Mouse (Mus musculus): Measurements from ENCODE around the gene Dusp8.

Dusp8 gene

DNA sequence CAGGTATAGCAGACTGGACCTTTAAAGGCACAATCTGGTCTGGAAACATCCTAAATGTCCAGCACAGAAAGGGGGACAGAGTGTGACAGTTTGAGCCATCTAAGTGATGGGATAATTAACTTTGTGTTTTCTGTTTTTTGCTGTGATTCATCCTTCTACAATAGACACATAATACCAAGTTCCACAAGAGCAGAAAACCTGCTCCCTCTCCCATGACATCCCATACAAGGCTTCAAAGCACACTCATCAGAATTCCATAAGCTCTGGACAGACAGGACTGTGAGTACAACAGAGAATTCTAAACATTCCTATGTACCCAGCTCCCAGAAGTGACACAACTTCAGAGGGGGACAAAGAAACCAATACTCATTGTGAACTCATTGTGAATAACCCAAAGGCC, 45.1 kb downstream of the Dusp8 start:
- DNase-seq (ENCODE audit: low spot score in 2 of 2): no peak

DNA sequence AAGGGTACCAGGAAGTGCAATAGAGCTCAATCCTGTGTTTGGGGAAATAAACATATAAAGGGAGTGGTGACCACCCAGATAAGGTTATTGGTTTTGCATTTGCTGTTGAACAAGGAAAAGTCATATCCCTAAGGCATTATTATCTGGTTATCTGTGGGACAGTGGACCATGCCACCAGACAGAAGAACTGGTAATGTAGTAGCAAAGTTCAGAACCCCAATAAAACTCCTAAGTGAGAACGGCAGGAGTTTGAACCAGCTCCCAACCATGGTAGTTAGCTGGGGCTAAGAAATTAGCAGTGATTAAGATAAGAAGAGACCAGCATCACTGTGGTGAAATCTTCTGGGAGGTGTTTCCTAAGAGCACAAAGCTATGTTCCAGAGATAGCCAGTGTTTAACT, 49.7 kb downstream of the Dusp8 start:
- no peak for DNase-seq (ENCODE audit: low spot score in 2 of 2)

DNA sequence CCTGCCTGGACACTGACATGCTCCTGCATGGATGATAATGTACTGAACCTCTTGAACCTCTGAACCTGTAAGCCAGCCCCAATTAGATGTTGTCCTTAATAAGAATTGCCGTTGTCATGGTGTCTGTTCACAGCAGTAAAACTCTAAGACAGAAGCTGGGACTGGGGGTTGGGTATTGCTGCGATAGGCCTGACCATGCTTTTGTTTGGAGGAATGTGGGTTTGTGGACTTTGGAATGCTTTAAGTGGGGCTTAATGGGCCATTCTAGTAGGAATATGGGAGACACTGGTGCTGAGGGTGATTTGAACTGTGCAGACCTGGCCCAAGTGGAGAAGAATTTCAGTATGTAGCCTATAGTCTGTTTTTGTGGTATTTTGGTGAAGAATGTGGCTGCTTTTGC, 50.3 kb downstream of the Dusp8 start:
- no peak for DNase-seq (ENCODE audit: low spot score in 2 of 2)

DNA sequence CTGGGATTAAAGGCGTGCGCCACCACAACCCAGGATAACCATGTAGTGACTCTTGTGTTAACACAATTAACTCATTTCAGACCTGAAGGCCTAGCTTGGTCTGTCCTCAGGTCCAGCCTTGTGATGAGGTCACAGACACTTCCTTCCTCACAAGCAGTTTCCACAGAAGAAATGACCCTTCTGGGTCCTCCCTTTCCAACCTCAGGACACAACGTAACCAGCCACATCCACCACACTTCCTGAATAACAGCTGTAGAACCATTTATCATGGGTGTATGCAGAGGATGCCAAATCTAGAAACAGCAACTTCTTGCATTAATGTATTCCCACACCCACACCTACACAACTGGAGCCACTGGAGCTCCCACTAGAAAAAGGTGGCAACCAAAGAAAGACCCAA, 54.9 kb downstream of the Dusp8 start:
- no peak for DNase-seq (ENCODE audit: low spot score in 2 of 2)

DNA sequence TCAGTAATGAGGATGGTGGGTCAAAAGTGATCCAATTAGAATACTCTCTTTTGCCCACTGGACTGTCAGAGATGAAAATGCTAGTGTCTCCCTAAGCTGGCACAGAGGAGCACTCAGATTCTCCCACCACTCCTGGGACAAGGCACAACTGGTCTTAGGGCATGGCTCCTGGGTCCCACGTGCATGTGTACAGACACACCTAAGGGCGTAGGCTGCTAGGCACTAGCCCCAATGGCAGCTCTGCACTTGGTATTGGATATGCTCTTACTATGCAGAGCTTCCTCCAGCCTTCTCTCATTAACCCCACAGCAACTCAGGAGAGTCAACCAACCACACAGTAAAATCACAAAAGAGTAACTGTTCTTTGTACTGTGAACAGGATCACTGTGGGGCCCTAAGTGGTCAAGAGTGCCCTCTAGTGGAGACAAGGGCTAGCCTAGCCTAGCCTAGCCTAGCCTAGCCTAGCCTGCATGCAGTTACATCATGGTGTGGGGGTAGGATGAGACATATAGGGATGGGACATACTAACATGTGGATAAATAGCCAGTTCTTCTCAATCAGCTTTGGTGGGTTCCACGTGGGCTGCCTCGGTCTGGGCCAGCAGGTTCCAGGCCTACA, 58.0 kb downstream of the Dusp8 start:
- peak in 1 of 2 experiments; percentile 22 for DNase-seq (ENCODE audit: low spot score in 2 of 2)

DNA sequence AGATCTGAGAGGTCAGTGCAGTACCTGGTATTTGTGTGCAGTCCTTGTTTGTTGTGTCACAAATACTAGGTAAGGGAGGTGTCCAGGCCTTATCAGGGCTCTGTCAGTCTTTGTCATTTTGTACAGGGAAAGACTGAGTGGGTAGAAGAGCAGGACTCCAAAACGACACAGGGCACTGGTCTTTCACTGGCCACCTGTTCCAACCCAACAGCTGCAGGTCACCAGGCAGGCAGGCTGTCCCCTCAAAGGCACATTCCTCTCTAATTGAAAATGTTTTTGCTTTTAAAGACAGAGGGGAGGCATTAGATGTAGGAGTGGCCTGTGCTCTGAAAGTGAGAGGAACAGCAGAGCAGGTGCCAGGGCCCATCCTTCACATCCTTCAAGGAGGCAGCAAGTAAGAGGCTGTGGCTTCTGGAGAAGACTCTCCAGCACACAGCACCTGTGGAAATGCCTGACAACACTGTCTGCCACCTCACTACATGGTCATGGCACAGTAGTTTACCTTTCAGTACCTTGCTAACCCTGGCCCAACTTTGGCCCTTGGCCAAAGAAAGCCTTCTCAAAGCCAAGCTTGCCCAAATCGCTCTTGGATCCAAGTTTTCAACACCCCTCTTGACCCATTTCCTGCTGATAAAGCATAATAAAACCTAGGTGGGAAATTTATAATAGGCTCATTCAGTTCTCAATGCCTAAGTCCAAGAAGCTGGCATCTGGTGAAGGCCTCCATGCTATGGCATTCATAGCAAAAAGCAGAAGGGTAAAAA, 60.4 kb downstream of the Dusp8 start:
- DNase-seq (ENCODE audit: low spot score in 2 of 2): no peak

DNA sequence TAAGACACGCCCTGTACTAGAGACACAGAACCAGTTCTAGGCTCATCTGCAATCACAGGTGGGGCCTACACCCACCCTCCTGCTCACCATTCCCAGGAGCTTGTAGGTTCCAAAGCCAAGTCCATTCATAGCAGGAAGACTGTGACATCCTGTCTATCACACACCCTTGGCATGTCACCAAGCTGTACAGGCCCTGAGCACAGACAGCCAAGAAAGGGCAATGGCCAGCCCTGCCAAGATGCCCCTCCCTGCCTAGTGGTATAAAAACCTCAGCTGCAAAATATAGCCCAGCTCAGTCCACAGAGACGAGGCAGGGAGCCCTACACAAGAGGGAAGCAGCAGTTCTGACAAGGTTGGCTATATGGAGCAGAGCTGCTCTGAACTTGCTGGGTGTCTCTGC, 61.4 kb downstream of the Dusp8 start:
- DNase-seq (ENCODE audit: low spot score in 2 of 2): no peak

DNA sequence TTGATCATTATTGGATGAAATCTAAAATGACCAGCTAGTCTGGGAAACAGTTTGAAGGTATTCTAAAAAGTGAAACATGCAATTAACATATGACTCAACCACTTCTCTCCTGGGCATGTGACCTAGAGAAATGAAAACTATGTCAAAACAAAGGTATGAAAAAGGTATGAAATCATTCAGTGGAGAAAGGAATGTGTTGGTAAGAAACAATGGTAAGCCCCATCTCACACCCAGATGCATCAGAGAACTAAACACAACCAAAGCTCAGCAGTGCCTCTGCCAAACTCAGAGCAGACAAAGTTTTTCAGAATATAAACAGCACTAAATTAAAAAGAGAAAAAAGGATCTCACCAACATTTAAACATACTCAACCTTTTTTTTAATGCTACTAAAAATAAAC, 65.6 kb downstream of the Dusp8 start:
- no peak for DNase-seq (ENCODE audit: low spot score in 2 of 2)
